8 mouse cellular contexts compared by ENCODE assay signal in genomic region chr10:81140005-81140404, GRCm38 (mm10). TPM values are rescaled to one million over a fixed set of nuclear protein-coding genes. Genes with fewer than 3 reads are reported as not detected.
DNase-seq lines count a peak whose midpoint lies in the region; ATAC-seq and TF ChIP-seq lines count a peak whose summit lies in the region.

No protein-coding gene starts in this region.

- TF ChIP-seq EP300 in liver, postnatal 0 days (IDR thresholded peaks at IDR 0.05; ENCODE audit: low read depth), result no peak

- DNase-seq in kidney, adult 2 months, result no peak
- DNase-seq in cerebellum, adult 2 months, result peak; percentile 73 to 75
- peak; percentile 52 for DNase-seq in liver, postnatal 0 days
- no peak for DNase-seq in urinary bladder, postnatal 25 days (ENCODE audit: low spot score)
- DNase-seq in left cerebral cortex, postnatal 36 days (ENCODE audit: low spot score in 2 of 2), result no peak

- no peak for ATAC-seq in kidney, embryonic 16.5 days (ENCODE audit: low FRiP score, low TSS enrichment)
- ATAC-seq in forebrain, embryonic 15.5 days (replicated peaks), result no peak
- ATAC-seq in liver, postnatal 0 days, result no peak
- no peak for ATAC-seq in inflammation-experienced regulatory T-cells, adult 6 months

- H3K9me3 ChIP-seq in kidney, embryonic 16.5 days (ENCODE audit: low read length), result no peaks in the 10 kb centered on the region
- no peaks in the 10 kb centered on the region for H3K9me3 ChIP-seq in forebrain, embryonic 15.5 days
- H3K9me3 ChIP-seq in liver, postnatal 0 days (ENCODE audit: low read length), result no peaks in the 10 kb centered on the region

- H3K4me1 ChIP-seq in kidney, embryonic 16.5 days (ENCODE audit: insufficient read depth, low read length), result peaks cover 45% of the 10 kb centered on the region
- peaks cover 24% of the 10 kb centered on the region for H3K4me1 ChIP-seq in kidney, adult 2 months (ENCODE audit: control insufficient read depth, insufficient read depth, low read length)
- peaks cover 42% of the 10 kb centered on the region for H3K4me1 ChIP-seq in cerebellum, adult 2 months (ENCODE audit: control insufficient read depth, insufficient read depth, low read length)
- H3K4me1 ChIP-seq in forebrain, embryonic 15.5 days, result peaks cover 62% of the 10 kb centered on the region
- H3K4me1 ChIP-seq in liver, postnatal 0 days (ENCODE audit: insufficient read depth), result peaks cover 51% of the 10 kb centered on the region

- intact Hi-C loops in left cerebral cortex, postnatal 36 days (cut with DNase I), result loop anchor here (5.0 kb wide), 1 partner anchor 37 kb away; the partner anchor contains the start of gene Eef2

- 49% methylated on average over 8 of the region's 8 CpGs for WGBS in kidney, embryonic 16.5 days
- WGBS in kidney, adult 2 months, result 22% methylated on average over 8 of the region's 8 CpGs
- WGBS in cerebellum, adult 2 months, result 2% methylated on average over 8 of the region's 8 CpGs
- WGBS in forebrain, embryonic 15.5 days, result 62% methylated on average over 8 of the region's 8 CpGs
- 26% methylated on average over 8 of the region's 8 CpGs for WGBS in liver, postnatal 0 days (ENCODE audit: insufficient replicate concordance)

- peak overlapping the region; percentile 12 for H3K9ac ChIP-seq in kidney, embryonic 16.5 days (replicated peaks; ENCODE audit: low read length)
- no peak overlapping the region for H3K9ac ChIP-seq in forebrain, embryonic 15.5 days (replicated peaks)
- peak overlapping the region; percentile 96 for H3K9ac ChIP-seq in liver, postnatal 0 days (replicated peaks)

- no peak for TF ChIP-seq POLR2A in kidney, adult 2 months (IDR thresholded peaks at IDR 0.05; ENCODE audit: low read depth, low read length)
- no peak for TF ChIP-seq POLR2A in cerebellum, adult 2 months (IDR thresholded peaks at IDR 0.05; ENCODE audit: borderline replicate concordance, insufficient read depth, low read length)

- peak overlapping the region; percentile 89 for H3K4me2 ChIP-seq in kidney, embryonic 16.5 days (replicated peaks; ENCODE audit: low read depth, low read length)
- no peak overlapping the region for H3K4me2 ChIP-seq in forebrain, embryonic 15.5 days (replicated peaks)
- H3K4me2 ChIP-seq in liver, postnatal 0 days (ENCODE audit: low read depth, low read length), result peak overlapping the region; percentile 98

- TF ChIP-seq CTCF in kidney, adult 2 months (conservative IDR thresholded peaks at IDR 0.05; ENCODE audit: insufficient read depth, insufficient read length, low read depth, low read length), result no peak
- TF ChIP-seq CTCF in cerebellum, adult 2 months (IDR thresholded peaks at IDR 0.05; ENCODE audit: borderline replicate concordance, insufficient read depth, low read depth, low read length), result no peak
- TF ChIP-seq CTCF in liver, postnatal 0 days (IDR thresholded peaks at IDR 0.05; ENCODE audit: low read depth), result no peak

- peak overlapping the region; percentile 52; the same call in 1 of the 2 replicates for H3K27ac ChIP-seq in kidney, embryonic 16.5 days (ENCODE audit: low read length)
- H3K27ac ChIP-seq in kidney, adult 2 months (ENCODE audit: insufficient read depth, low read depth, low read length), result no peak overlapping the region
- H3K27ac ChIP-seq in cerebellum, adult 2 months (ENCODE audit: insufficient read depth, low read length), result peak overlapping the region; percentile 63
- 0 out of 2 replicates have a peak overlapping the region, but pooled peaks have one; percentile 9 for H3K27ac ChIP-seq in forebrain, embryonic 15.5 days (replicated peaks)
- peak overlapping the region; percentile 20 for H3K27ac ChIP-seq in liver, postnatal 0 days (ENCODE audit: low read depth)

- no peaks in the 10 kb centered on the region for H3K27me3 ChIP-seq in kidney, embryonic 16.5 days (ENCODE audit: insufficient read depth, low read length)
- no peaks in the 10 kb centered on the region for H3K27me3 ChIP-seq in kidney, adult 2 months (replicated peaks; ENCODE audit: control insufficient read depth, insufficient read depth, low read length)
- H3K27me3 ChIP-seq in cerebellum, adult 2 months (ENCODE audit: control insufficient read depth, insufficient read depth, low read length), result no peaks in the 10 kb centered on the region
- H3K27me3 ChIP-seq in forebrain, embryonic 15.5 days, result peaks cover 9% of the 10 kb centered on the region
- H3K27me3 ChIP-seq in liver, postnatal 0 days (ENCODE audit: insufficient read depth, low read length), result no peaks in the 10 kb centered on the region

- H3K4me3 ChIP-seq in kidney, embryonic 16.5 days (ENCODE audit: low read length), result peak overlapping the region; percentile 77
- H3K4me3 ChIP-seq in kidney, adult 2 months (ENCODE audit: insufficient read depth, low read depth, low read length), result no peak overlapping the region
- peak overlapping the region; percentile 80 for H3K4me3 ChIP-seq in cerebellum, adult 2 months (replicated peaks; ENCODE audit: insufficient read depth, low read depth, low read length)
- 0 out of 2 replicates have a peak overlapping the region, but pooled peaks have one; percentile 91 for H3K4me3 ChIP-seq in forebrain, embryonic 15.5 days
- H3K4me3 ChIP-seq in liver, postnatal 0 days (ENCODE audit: low read depth, low read length), result peak overlapping the region; percentile 97

- peaks cover 21% of the 10 kb centered on the region for H3K36me3 ChIP-seq in kidney, embryonic 16.5 days (ENCODE audit: insufficient read depth, low read length)
- H3K36me3 ChIP-seq in kidney, adult 2 months (ENCODE audit: control insufficient read depth, insufficient read depth, low read length), result peaks cover 5% of the 10 kb centered on the region; the same call in 1 of the 2 replicates
- peaks cover 15% of the 10 kb centered on the region for H3K36me3 ChIP-seq in forebrain, embryonic 15.5 days
- H3K36me3 ChIP-seq in liver, postnatal 0 days (replicated peaks; ENCODE audit: insufficient read depth, low read length), result peaks cover 35% of the 10 kb centered on the region

RNA-seq across cellular contexts. Expression of gene Zbtb7a, which starts 5.0 kb away (rescaled TPM):
- polyA plus RNA-seq in kidney, embryonic 16.5 days (2015; fragmentation: Nextera tagmentation; extraction: Ambion mirVana), result 24.4 and 25.2 TPM in 2 replicates
- polyA plus RNA-seq in kidney, adult 2 months (2012; rRNA removed), result 36.0 and 37.1 TPM in 2 replicates
- polyA plus RNA-seq in cerebellum, adult 2 months (2012; rRNA removed), result 61.6 and 62.9 TPM in 2 replicates
- 12.1 and 15.1 TPM in 2 replicates for polyA plus RNA-seq in forebrain, embryonic 15.5 days (2015; fragmentation: Nextera tagmentation; extraction: Ambion mirVana)
- polyA plus RNA-seq in liver, postnatal 0 days (2015; fragmentation: Nextera tagmentation; extraction: Ambion mirVana), result 29.7 and 33.8 TPM in 2 replicates
- 10 to 100 TPM in 1 of 3 experiments, 1 to 10 TPM in 2; 8.5 to 10.8 (median 9.3) TPM for polyA plus RNA-seq in inflammation-experienced regulatory T-cells, adult 6 months (2017; shearing (Covaris generic))
- 100 to 1,000 TPM; 120 to 133 TPM for total RNA-seq in left cerebral cortex, postnatal 36 days (2021)

RNA-seq across cellular contexts. Expression of gene Pias4, which starts 27.7 kb away (rescaled TPM):
- 51.0 and 56.2 TPM in 2 replicates for polyA plus RNA-seq in kidney, embryonic 16.5 days (2015; fragmentation: Nextera tagmentation; extraction: Ambion mirVana)
- 34.6 and 36.8 TPM in 2 replicates for polyA plus RNA-seq in kidney, adult 2 months (2012; rRNA removed)
- polyA plus RNA-seq in cerebellum, adult 2 months (2012; rRNA removed), result 34.8 and 36.0 TPM in 2 replicates
- polyA plus RNA-seq in forebrain, embryonic 15.5 days (2015; fragmentation: Nextera tagmentation; extraction: Ambion mirVana), result 54.9 and 57.8 TPM in 2 replicates
- 14.6 and 16.1 TPM in 2 replicates for polyA plus RNA-seq in liver, postnatal 0 days (2015; fragmentation: Nextera tagmentation; extraction: Ambion mirVana)
- polyA plus RNA-seq in inflammation-experienced regulatory T-cells, adult 6 months (2017; shearing (Covaris generic)), result 10 to 100 TPM; 15.4 to 21.5 (median 17.1) TPM
- 10 to 100 TPM; 26.7 to 31.8 TPM for total RNA-seq in left cerebral cortex, postnatal 36 days (2021)

RNA-seq across cellular contexts. Expression of gene Map2k2, which starts 34.3 kb away (rescaled TPM):
- 195 and 207 TPM in 2 replicates for polyA plus RNA-seq in kidney, embryonic 16.5 days (2015; fragmentation: Nextera tagmentation; extraction: Ambion mirVana)
- 173 and 180 TPM in 2 replicates for polyA plus RNA-seq in kidney, adult 2 months (2012; rRNA removed)
- polyA plus RNA-seq in cerebellum, adult 2 months (2012; rRNA removed), result 161 and 187 TPM in 2 replicates
- 211 and 229 TPM in 2 replicates for polyA plus RNA-seq in forebrain, embryonic 15.5 days (2015; fragmentation: Nextera tagmentation; extraction: Ambion mirVana)
- polyA plus RNA-seq in liver, postnatal 0 days (2015; fragmentation: Nextera tagmentation; extraction: Ambion mirVana), result 93.2 and 93.9 TPM in 2 replicates
- 10 to 100 TPM; 22.1 to 27.1 (median 23.3) TPM for polyA plus RNA-seq in inflammation-experienced regulatory T-cells, adult 6 months (2017; shearing (Covaris generic))
- total RNA-seq in left cerebral cortex, postnatal 36 days (2021), result 100 to 1,000 TPM; 120 to 133 TPM

RNA-seq across cellular contexts. Expression of gene Eef2, which starts 36.4 kb away (rescaled TPM):
- 663 and 672 TPM in 2 replicates for polyA plus RNA-seq in kidney, embryonic 16.5 days (2015; fragmentation: Nextera tagmentation; extraction: Ambion mirVana)
- polyA plus RNA-seq in kidney, adult 2 months (2012; rRNA removed), result 1,330 and 1,454 TPM in 2 replicates
- polyA plus RNA-seq in cerebellum, adult 2 months (2012; rRNA removed), result 1,163 and 1,164 TPM in 2 replicates
- polyA plus RNA-seq in forebrain, embryonic 15.5 days (2015; fragmentation: Nextera tagmentation; extraction: Ambion mirVana), result 633 and 637 TPM in 2 replicates
- polyA plus RNA-seq in liver, postnatal 0 days (2015; fragmentation: Nextera tagmentation; extraction: Ambion mirVana), result 310 and 313 TPM in 2 replicates
- polyA plus RNA-seq in inflammation-experienced regulatory T-cells, adult 6 months (2017; shearing (Covaris generic)), result 1,000 to 10,000 TPM in 1 of 3 experiments, 100 to 1,000 TPM in 2; 925 to 1,158 (median 972) TPM
- 100 to 1,000 TPM; 857 to 954 TPM for total RNA-seq in left cerebral cortex, postnatal 36 days (2021)

RNA-seq across cellular contexts. Expression of gene Creb3l3, which starts 41.3 kb away (rescaled TPM):
- 0.24 and 0.29 TPM in 2 replicates for polyA plus RNA-seq in kidney, embryonic 16.5 days (2015; fragmentation: Nextera tagmentation; extraction: Ambion mirVana)
- polyA plus RNA-seq in kidney, adult 2 months (2012; rRNA removed), result 0.20 and 0.52 TPM in 2 replicates
- polyA plus RNA-seq in cerebellum, adult 2 months (2012; rRNA removed), result 0.33 and 0.41 TPM in 2 replicates
- polyA plus RNA-seq in forebrain, embryonic 15.5 days (2015; fragmentation: Nextera tagmentation; extraction: Ambion mirVana), result 0.13 and 0.25 TPM in 2 replicates
- polyA plus RNA-seq in liver, postnatal 0 days (2015; fragmentation: Nextera tagmentation; extraction: Ambion mirVana), result 181 and 183 TPM in 2 replicates
- not detected for polyA plus RNA-seq in inflammation-experienced regulatory T-cells, adult 6 months (2017; shearing (Covaris generic))
- total RNA-seq in left cerebral cortex, postnatal 36 days (2021), result under 1 TPM; 0.23 to 0.72 TPM

Comparison
In these comparisons a context has a peak if more than half of its experiments do, and no peak if none do; other contexts are left out.
1. DNase-seq: peak in cerebellum, adult 2 months (2 of 2) and liver, postnatal 0 days (single experiment); none in kidney, adult 2 months (single experiment), urinary bladder, postnatal 25 days (single experiment) and left cerebral cortex, postnatal 36 days (0 of 2).